Mouse (Mus musculus) midbrain, embryonic 11.5 days (tissue): Measurements from ENCODE around the gene Ctf2. TPM values are rescaled to one million over a fixed set of nuclear protein-coding genes. Genes with fewer than 3 reads are reported as not detected.
A peak's percentile ranks its signal among the peaks of the same experiment; 100 is the strongest.

Experiments used
- ATAC-seq: fragments of 200-750 bp; cut with Nextera tagmentation; 2 replicates; pipeline ENCODE4 v1.8.0; 2017; ENCODE audit warnings: moderate TSS enrichment, moderate library complexity; ENCODE audit not compliant: low FRiP score
- DNase-seq: peaks from one replicate; pipeline ENCODE4 v3.0.0; 2015; ENCODE audit warnings: low spot score; ENCODE audit errors: missing footprints
- H3K27ac ChIP-seq: fragments of 300-500 bp; sonication (generic); 2 replicates; pipeline ENCODE4 v1.5.1; 2014; ENCODE audit warnings: low read depth, low read length
- H3K27me3 ChIP-seq: fragments of 300-500 bp; sonication (generic); 2 replicates; pipeline ENCODE4 v1.6.1; 2014; ENCODE audit warnings: mild to moderate bottlenecking, low read length, moderate library complexity, mixed read lengths; ENCODE audit not compliant: control insufficient read depth, insufficient read depth
- H3K36me3 ChIP-seq: fragments of 300-500 bp; sonication (generic); 2 replicates; pipeline ENCODE4 v1.6.1; 2014; ENCODE audit warnings: mild to moderate bottlenecking, low read length, moderate library complexity, mixed read lengths; ENCODE audit not compliant: control insufficient read depth, insufficient read depth
- H3K4me1 ChIP-seq: fragments of 300-500 bp; sonication (generic); 2 replicates; pipeline ENCODE4 v1.6.1; 2014; ENCODE audit warnings: low read length; ENCODE audit not compliant: control insufficient read depth, insufficient read depth
- H3K4me2 ChIP-seq: fragments of 300-500 bp; sonication (generic); 2 replicates; pipeline ENCODE4 v1.6.1; 2014; ENCODE audit warnings: mild to moderate bottlenecking, moderate library complexity
- H3K4me3 ChIP-seq: fragments of 300-500 bp; sonication (generic); 2 replicates; pipeline ENCODE4 v1.5.1; 2014; ENCODE audit warnings: low read depth, low read length
- H3K9ac ChIP-seq: fragments of 300-500 bp; sonication (generic); 2 replicates; pipeline ENCODE4 v1.6.1; 2014; ENCODE audit warnings: low read length
- H3K9me3 ChIP-seq: fragments of 300-500 bp; sonication (generic); 2 replicates; pipeline ENCODE4 v1.6.1; 2016; ENCODE audit warnings: low read length; ENCODE audit not compliant: control insufficient read depth
- WGBS: fragments of 180-500 bp; shearing (Covaris S2); extraction: QIAGEN DNeasy Blood & Tissue Kit; methylation state at CpG from one replicate; pipeline ENCODE4 v1.1.7; 2014; 5-methylcytosine and 5-hydroxymethylcytosine counted together
- polyA plus RNA-seq: library from polyadenylated mRNA; unstranded; fragments of >200 nt; fragmentation: Nextera tagmentation; extraction: Ambion mirVana; gene quantifications from 2 replicates; pipeline ENCODE4 v1.2.1, GENCODE M21; 2014

Ctf2 gene
- polyA plus RNA-seq, 1 experiment from 2014 or later = 0.12 TPM

- no peak overlapping the region for H3K9ac ChIP-seq
- peaks cover 10% of the 10 kb centered on the region for H3K4me1 ChIP-seq
- peaks cover 45% of the 10 kb centered on the region for H3K36me3 ChIP-seq
- no peak overlapping the region for H3K27ac ChIP-seq
- no peak overlapping the region for H3K4me2 ChIP-seq
- 87% methylated on average over 19 of the region's 19 CpGs for WGBS
- no peaks in the 10 kb centered on the region for H3K27me3 ChIP-seq
- H3K9me3 ChIP-seq = no peaks in the 10 kb centered on the region
- ATAC-seq = no peak
- H3K4me3 ChIP-seq = no peak overlapping the region
- DNase-seq = no peak
Measured at GRCm38 (mm10) chr7:127750131-127751127, 18.5 kb upstream of the Ctf2 start.

- ATAC-seq (no peak), DNase-seq (no peak)
- H3K36me3 ChIP-seq = peaks cover 37% of the 10 kb centered on the region
- no peaks in the 10 kb centered on the region for H3K27me3 ChIP-seq
- WGBS = 94% methylated on average over 28 of the region's 28 CpGs
- H3K27ac ChIP-seq = no peak overlapping the region
- no peak overlapping the region for H3K9ac ChIP-seq
- no peaks in the 10 kb centered on the region for H3K9me3 ChIP-seq
- H3K4me2 ChIP-seq = peak overlapping the region; percentile 87
- H3K4me3 ChIP-seq = no peak overlapping the region
- peaks cover 10% of the 10 kb centered on the region for H3K4me1 ChIP-seq
Measured at GRCm38 (mm10) chr7:127748235-127748560, 16.2 kb upstream of the Ctf2 start.

- Histone ChIP-seq H3K27me3 (no peaks in the 10 kb centered on the region), H3K9ac (peak overlapping the region; percentile 93), H3K4me3 (peak overlapping the region; percentile 86), H3K36me3 (peaks cover 33% of the 10 kb centered on the region), H3K4me2 (peak overlapping the region; percentile 87), H3K9me3 (no peaks in the 10 kb centered on the region), H3K27ac (peak overlapping the region; percentile 88; the same call in 1 of the 2 replicates), H3K4me1 (peaks cover 10% of the 10 kb centered on the region)
- DNase-seq (no peak), ATAC-seq (no peak)
- 36% methylated on average over 6 of the region's 6 CpGs for WGBS
Measured at GRCm38 (mm10) chr7:127747559-127748234, 15.7 kb upstream of the Ctf2 start.

- WGBS = under 1% methylated on average over 39 of the region's 62 CpGs
- DNase-seq (peak; percentile 91), ATAC-seq (peak; percentile 41)
- H3K9ac ChIP-seq = peak overlapping the region; percentile 93
- H3K4me1 ChIP-seq = peaks cover 10% of the 10 kb centered on the region
- H3K9me3 ChIP-seq = no peaks in the 10 kb centered on the region
- H3K27me3 ChIP-seq = no peaks in the 10 kb centered on the region
- H3K4me2 ChIP-seq = peak overlapping the region; percentile 87
- peaks cover 26% of the 10 kb centered on the region for H3K36me3 ChIP-seq
- peak overlapping the region; percentile 88 for H3K27ac ChIP-seq
- H3K4me3 ChIP-seq = peak overlapping the region; percentile 86
Measured at GRCm38 (mm10) chr7:127746494-127747491, 14.8 kb upstream of the Ctf2 start.

GRCm38 (mm10) chr7:127745652-127746493, 13.9 kb upstream of the Ctf2 start:
- DNase-seq = peak; percentile 99
- Histone ChIP-seq H3K4me1 (peaks cover 10% of the 10 kb centered on the region), H3K9ac (peak overlapping the region; percentile 93), H3K4me3 (peak overlapping the region; percentile 86), H3K27me3 (no peaks in the 10 kb centered on the region), H3K36me3 (peaks cover 23% of the 10 kb centered on the region), H3K27ac (peak overlapping the region; percentile 88), H3K9me3 (no peaks in the 10 kb centered on the region), H3K4me2 (peak overlapping the region; percentile 87)
- peak; percentile 85 for ATAC-seq
- WGBS = under 1% methylated on average over 37 of the region's 39 CpGs

GRCm38 (mm10) chr7:127745251-127745651, 13.3 kb upstream of the Ctf2 start:
- peak; percentile 83 for ATAC-seq
- peaks cover 10% of the 10 kb centered on the region for H3K4me1 ChIP-seq
- H3K9me3 ChIP-seq = no peaks in the 10 kb centered on the region
- peak overlapping the region; percentile 93 for H3K9ac ChIP-seq
- peak overlapping the region; percentile 79 for H3K27ac ChIP-seq
- under 1% methylated on average over 19 of the region's 19 CpGs for WGBS
- H3K4me2 ChIP-seq = peak overlapping the region; percentile 87
- DNase-seq = peak; percentile 99
- peaks cover 19% of the 10 kb centered on the region for H3K36me3 ChIP-seq
- H3K27me3 ChIP-seq = no peaks in the 10 kb centered on the region
- H3K4me3 ChIP-seq = peak overlapping the region; percentile 86

- peak within 1 kb of the TSS; percentile 87 for H3K4me2 ChIP-seq
- peak within 1 kb of the TSS; percentile 86 for H3K4me3 ChIP-seq
- H3K27ac ChIP-seq = peak within 1 kb of the TSS; percentile 79
- DNase-seq = peak; percentile 96
- H3K36me3 ChIP-seq = peaks cover 13% of the 10 kb centered on the region
- H3K9ac ChIP-seq = peak within 1 kb of the TSS; percentile 93
- under 1% methylated on average over 26 of the region's 26 CpGs for WGBS
- ATAC-seq = no peak
- no peaks in the 10 kb centered on the region for H3K27me3 ChIP-seq
- H3K4me1 ChIP-seq = peaks cover 10% of the 10 kb centered on the region
- H3K9me3 ChIP-seq = no peaks in the 10 kb centered on the region
Measured at GRCm38 (mm10) chr7:127744366-127745045, 12.5 kb upstream of the Ctf2 start, which contains the start of gene Fbxl19. Gene Fbxl19 (plus strand): TSS chr7:127744543.
